Mouse (Mus musculus): ENCODE results near the gene Pafah1b3.

GRCm38 (mm10) chr7:25246079-25246758 lies 51.6 kb downstream of the Pafah1b3 start:
- no peak for TF ChIP-seq CTCF (IDR thresholded peaks at IDR 0.05; ENCODE audit: control insufficient read depth, insufficient read depth, insufficient replicate concordance, low read depth, low read length)
- no peak for TF ChIP-seq POLR2A (IDR thresholded peaks at IDR 0.05; ENCODE audit: control insufficient read depth, low read depth, low read length)

All from testis, adult 2 months (tissue).